Mouse (Mus musculus) E14TG2a.4 (cell line): ENCODE results near the gene Pold2.

ENCODE experiments used
- H3K27me3 ChIP-seq: 2 replicates; pipeline ENCODE4 v1.6.1; 2014; ENCODE audit warnings: low read length, control low read depth; ENCODE audit not compliant: insufficient read depth
- H3K36me3 ChIP-seq: 2 replicates; pipeline ENCODE4 v1.6.1; 2014; ENCODE audit warnings: low read length, control low read depth; ENCODE audit not compliant: insufficient read depth
- H3K4me1 ChIP-seq: replicated peaks from 2 replicates; pipeline ENCODE4 v1.6.1; 2014; ENCODE audit warnings: low read depth, low read length, control low read depth
- H3K4me3 ChIP-seq: replicated peaks from 2 replicates; pipeline ENCODE4 v1.5.1; 2014; ENCODE audit warnings: mild to moderate bottlenecking, low read length
- H3K9me3 ChIP-seq: 2 replicates; pipeline ENCODE4 v1.6.1; 2014; ENCODE audit warnings: low read length, control low read depth
- CTCF ChIP-seq: conservative IDR thresholded peaks from 2 replicates; pipeline ENCODE4 v1.5.1; 2014; ENCODE audit warnings: low read length
- NANOG ChIP-seq: IDR thresholded peaks from 2 replicates; pipeline ENCODE4 v1.6.1; 2014; ENCODE audit warnings: borderline replicate concordance, low read length, mixed read lengths
- POU5F1 ChIP-seq: IDR thresholded peaks from 2 replicates; pipeline ENCODE4 v1.6.1; 2014; ENCODE audit warnings: low read length, borderline replicate concordance

Pold2 gene

GRCm38 (mm10) chr11:5849316-5849715, 28.8 kb downstream of the Pold2 start:
- Histone ChIP-seq H3K27me3 (no peaks in the 10 kb centered on the region), H3K36me3 (no peaks in the 10 kb centered on the region), H3K4me3 (no peak overlapping the region), H3K4me1 (peaks cover 34% of the 10 kb centered on the region), H3K9me3 (peaks cover 20% of the 10 kb centered on the region)
- no peak for TF ChIP-seq POU5F1
- TF ChIP-seq NANOG, result no peak
- TF ChIP-seq CTCF, result no peak

DNA sequence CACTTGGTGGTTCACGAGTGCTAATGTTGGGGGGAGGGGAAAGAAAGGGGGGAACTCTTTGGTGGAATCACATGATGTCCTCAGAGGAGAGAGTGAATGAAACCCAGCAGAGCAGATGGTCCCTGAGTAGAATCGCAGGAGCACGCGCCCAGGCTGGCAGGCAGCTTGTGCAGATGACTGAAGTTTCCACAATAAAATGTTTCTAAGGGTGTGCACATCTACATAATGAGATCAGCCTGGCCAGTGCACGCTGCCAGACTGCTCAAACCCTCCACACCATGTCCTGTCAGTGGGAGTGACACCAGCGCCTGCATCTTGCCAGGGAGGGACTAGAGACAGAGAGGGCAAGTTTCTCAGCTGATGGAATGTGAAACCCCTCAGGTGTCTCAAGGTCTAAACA, 29.4 kb downstream of the Pold2 start:
- H3K4me1 ChIP-seq, result peaks cover 28% of the 10 kb centered on the region
- H3K27me3 ChIP-seq, result no peaks in the 10 kb centered on the region
- no peaks in the 10 kb centered on the region for H3K36me3 ChIP-seq
- no peak for TF ChIP-seq CTCF
- TF ChIP-seq POU5F1, result no peak
- no peak for TF ChIP-seq NANOG
- H3K9me3 ChIP-seq, result peaks cover 25% of the 10 kb centered on the region
- H3K4me3 ChIP-seq, result no peak overlapping the region

DNA sequence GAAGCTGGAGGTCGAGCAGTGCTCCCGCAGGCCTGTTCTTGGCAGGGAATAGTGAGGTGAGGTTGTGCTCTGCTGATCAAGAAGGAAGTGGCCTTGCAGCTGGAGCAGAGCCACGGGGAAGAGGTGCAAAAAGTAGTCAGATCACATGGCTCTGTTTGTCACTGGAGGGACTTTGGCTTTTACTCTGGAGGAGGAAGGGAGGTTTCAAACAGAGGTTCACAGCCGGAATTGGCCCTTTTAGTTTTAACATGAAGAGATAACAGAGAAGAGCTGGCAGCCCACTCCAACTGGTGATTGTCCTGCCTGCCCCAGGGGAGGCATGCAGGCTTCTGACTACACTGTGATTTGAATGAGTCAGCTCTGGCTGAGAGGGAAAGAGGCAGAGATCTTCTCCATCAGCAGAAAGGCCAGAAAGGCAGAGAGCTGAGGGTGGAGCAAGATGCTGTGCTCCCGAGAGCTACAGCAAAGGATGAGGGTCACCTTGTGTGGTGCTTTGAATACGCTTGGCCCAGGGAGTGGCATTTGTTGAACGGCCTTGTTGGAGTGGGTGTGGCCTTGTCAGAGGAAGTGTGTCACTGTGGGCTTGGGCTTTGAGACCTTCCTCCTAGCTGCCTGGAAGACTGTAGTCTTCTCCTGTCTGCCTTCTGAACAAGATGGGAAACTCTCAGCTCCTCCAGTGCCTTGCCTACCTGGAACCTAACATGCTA, 31.3 kb downstream of the Pold2 start:
- Histone ChIP-seq H3K36me3 (no peaks in the 10 kb centered on the region), H3K4me1 (peaks cover 21% of the 10 kb centered on the region), H3K27me3 (no peaks in the 10 kb centered on the region), H3K9me3 (peaks cover 44% of the 10 kb centered on the region), H3K4me3 (no peak overlapping the region)
- TF ChIP-seq NANOG (no peak), CTCF (no peak), POU5F1 (no peak)

DNA sequence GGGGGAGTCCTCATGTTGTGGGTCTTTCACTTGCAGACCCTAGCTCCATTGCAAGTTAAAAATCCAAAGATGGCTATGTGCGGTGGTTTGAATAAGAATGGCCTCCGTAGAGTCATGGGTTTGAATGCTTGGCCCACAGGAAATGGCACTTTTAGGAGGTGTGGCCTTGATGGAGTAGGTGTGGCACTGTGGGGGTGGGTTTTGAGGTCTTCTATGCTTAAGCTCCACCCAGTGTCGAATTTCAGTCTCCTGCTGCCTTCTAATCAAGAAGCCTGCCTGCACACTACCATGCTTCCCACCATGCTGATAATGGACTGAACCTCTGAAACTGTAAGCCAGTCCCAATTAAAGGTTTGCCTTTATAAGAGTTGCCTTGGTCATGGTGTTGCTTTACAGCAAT, 35.0 kb downstream of the Pold2 start:
- Histone ChIP-seq H3K27me3 (no peaks in the 10 kb centered on the region), H3K9me3 (peaks cover 68% of the 10 kb centered on the region), H3K36me3 (no peaks in the 10 kb centered on the region), H3K4me3 (no peak overlapping the region), H3K4me1 (peaks cover 6% of the 10 kb centered on the region)
- no peak for TF ChIP-seq CTCF
- no peak for TF ChIP-seq NANOG
- TF ChIP-seq POU5F1, result no peak

DNA sequence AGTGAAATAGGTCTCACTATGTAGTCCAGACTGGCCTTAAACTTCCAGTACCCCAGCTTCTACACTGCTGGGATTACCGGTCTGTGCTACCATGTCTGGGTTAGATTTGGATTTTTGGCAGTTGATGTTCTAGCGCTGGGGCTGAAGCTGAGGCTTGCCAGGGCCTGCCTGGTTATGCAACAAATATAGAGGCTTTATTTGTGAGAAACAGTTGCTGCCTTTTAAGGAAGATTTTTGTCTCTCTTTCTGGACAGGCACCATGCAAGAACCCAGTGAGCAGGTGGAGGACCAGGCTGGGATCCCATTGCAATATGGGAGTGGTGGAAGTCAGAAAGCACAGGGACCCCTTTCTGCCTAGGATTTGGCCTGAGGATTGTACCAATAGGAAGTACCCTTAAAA, 36.3 kb downstream of the Pold2 start:
- TF ChIP-seq POU5F1, result no peak
- TF ChIP-seq CTCF, result no peak
- TF ChIP-seq NANOG, result no peak
- peaks cover 61% of the 10 kb centered on the region for H3K9me3 ChIP-seq
- 0 out of 2 replicates have a peak, but pooled peaks cover 2% of the 10 kb centered on the region for H3K27me3 ChIP-seq

DNA sequence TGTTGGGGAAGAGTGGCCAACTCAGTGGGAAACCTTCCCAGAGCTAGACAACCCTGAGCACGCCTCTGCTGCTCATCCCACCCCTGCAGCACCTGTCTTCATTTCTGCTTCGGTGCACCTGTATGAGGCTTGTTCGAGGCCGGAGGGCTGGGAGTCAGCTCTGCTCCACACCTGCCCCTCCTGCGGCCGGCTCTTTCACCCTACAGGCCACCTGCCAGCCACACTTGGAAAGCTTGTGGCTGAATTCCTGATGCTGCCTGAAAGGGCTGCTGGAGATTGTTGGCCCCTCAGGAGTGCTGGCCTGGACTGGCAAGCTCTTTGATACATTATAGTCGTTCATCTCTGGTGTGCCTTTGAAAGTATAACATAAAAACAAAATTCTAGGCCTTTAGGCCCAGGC, 37.7 kb downstream of the Pold2 start:
- 0 out of 2 replicates have a peak, but pooled peaks cover 9% of the 10 kb centered on the region for H3K36me3 ChIP-seq
- H3K4me3 ChIP-seq, result no peak overlapping the region; the same call in 1 of the 2 replicates
- H3K4me1 ChIP-seq, result peaks cover 22% of the 10 kb centered on the region
- H3K27me3 ChIP-seq, result 0 out of 2 replicates have a peak, but pooled peaks cover 2% of the 10 kb centered on the region
- peaks cover 52% of the 10 kb centered on the region for H3K9me3 ChIP-seq
- no peak for TF ChIP-seq NANOG
- no peak for TF ChIP-seq CTCF
- no peak for TF ChIP-seq POU5F1

More for the DNA sequence above, 36.3 kb downstream of the Pold2 start:
- no peaks in the 10 kb centered on the region for H3K36me3 ChIP-seq
- peaks cover 9% of the 10 kb centered on the region for H3K4me1 ChIP-seq
- no peak overlapping the region for H3K4me3 ChIP-seq

DNA sequence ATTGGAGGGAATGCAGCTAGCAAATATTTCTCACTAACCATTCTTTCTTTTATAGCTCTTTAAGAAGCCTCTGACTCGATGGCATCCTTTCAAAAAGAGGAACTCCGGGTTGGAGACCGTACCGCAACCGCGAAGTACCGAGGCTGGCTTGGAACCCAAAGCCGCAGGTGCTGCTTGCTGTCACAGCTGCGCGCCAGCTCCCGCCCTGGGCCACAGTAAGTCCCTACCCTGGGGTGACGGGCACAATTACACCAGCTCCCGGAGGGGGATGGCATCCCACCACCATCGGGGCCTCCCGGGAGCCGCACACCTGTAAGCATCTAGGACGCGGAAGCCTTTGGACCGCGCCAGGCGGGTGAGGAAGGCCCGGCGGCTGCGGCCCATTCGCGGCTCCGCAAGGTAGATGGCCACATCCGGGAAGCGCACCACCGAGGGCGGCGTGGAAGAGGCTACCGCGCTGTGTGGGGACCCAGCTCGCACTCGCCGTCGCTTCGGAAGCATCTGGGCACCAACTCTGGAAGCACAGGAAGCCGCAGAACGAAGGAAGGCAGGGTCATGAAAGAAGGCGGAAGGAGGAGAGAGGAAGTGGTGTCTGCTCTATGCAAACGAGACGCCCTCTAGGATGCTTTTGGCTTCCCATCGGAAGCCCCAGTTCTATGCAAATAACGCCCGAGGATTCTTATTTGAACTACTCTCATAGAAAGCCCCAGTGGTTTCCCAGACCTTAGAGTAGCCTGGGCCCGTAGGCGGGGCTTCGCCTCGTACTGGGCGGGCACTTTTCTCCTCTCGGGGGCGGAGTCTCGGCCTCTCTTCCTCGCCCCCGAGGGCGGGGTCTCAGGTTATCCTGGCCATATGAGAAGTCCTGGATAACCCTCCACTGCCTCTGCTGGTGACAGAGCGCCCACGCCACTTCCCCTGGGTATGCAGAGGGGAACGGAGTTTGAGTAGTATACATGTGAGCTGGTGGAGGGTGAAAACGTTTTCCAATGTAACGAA, 40.5 kb downstream of the Pold2 start, which contains the start of gene Polm:
Gene Polm, minus strand, starts transcription at position 766 of the 996 bp plus-strand sequence.
- Histone ChIP-seq H3K9me3 (peaks cover 32% of the 10 kb centered on the region), H3K36me3 (peaks cover 35% of the 10 kb centered on the region), H3K4me1 (peaks cover 29% of the 10 kb centered on the region), H3K27me3 (0 out of 2 replicates have a peak, but pooled peaks cover 2% of the 10 kb centered on the region), H3K4me3 (peak within 1 kb of the TSS; percentile 91)
- TF ChIP-seq CTCF, result peak; percentile 33; the same call in 1 of the 2 replicates
- TF ChIP-seq NANOG, result no peak

DNA sequence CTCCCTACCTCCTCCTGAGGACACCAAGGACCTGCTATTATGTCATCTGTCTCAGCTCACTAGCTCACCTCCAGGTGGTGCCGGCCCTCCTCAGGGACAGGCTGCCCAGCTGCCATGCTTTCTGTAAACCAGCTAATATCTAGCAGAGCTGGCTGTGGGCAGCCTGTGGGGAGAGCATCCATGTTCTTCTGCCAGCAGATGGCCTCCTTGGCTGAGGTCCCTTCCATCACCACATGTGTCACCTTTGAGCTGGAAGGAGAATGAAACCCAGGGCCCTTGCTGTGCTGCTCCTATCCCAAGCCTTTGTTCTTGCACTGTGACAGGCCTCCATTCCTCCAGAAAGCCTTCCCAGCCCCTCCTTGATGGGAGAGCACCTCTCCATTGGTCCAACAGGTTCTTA, 42.0 kb downstream of the Pold2 start:
- Histone ChIP-seq H3K4me1 (peaks cover 29% of the 10 kb centered on the region), H3K27me3 (0 out of 2 replicates have a peak, but pooled peaks cover 2% of the 10 kb centered on the region), H3K4me3 (no peak overlapping the region; the same call in 1 of the 2 replicates), H3K9me3 (peaks cover 18% of the 10 kb centered on the region), H3K36me3 (peaks cover 50% of the 10 kb centered on the region)
- no peak for TF ChIP-seq CTCF
- TF ChIP-seq NANOG, result no peak
